Mouse (Mus musculus) limb, embryonic 14.5 days (tissue): ENCODE measurements around the gene Agrn. TPM values are rescaled to one million over a fixed set of nuclear protein-coding genes. Genes with fewer than 3 reads are reported as not detected.
A peak's percentile ranks its signal among the peaks of the same experiment; 100 is the strongest.

Source experiments
- ATAC-seq: fragments of 200-750 bp; cut with Nextera tagmentation; 2 replicates; pipeline ENCODE4 v1.8.0; 2017; ENCODE audit warnings: low read depth, moderate number of reproducible peaks, moderate TSS enrichment; ENCODE audit not compliant: low FRiP score
- DNase-seq: peaks from one replicate; pipeline ENCODE4 v3.0.0-alpha.2; 2015; ENCODE audit warnings: low spot score
- H3K27ac ChIP-seq: fragments of 300-500 bp; sonication (generic); replicated peaks from 2 replicates; pipeline ENCODE4 v1.5.1; 2014; ENCODE audit warnings: low read depth, mild to moderate bottlenecking, low read length, moderate library complexity, mixed read lengths
- H3K27me3 ChIP-seq: fragments of 300-500 bp; sonication (generic); 2 replicates; pipeline ENCODE4 v1.6.1; 2014; ENCODE audit warnings: low read length, mixed read lengths; ENCODE audit not compliant: control insufficient read depth, insufficient read depth
- H3K36me3 ChIP-seq: fragments of 300-500 bp; sonication (generic); 2 replicates; pipeline ENCODE4 v1.6.1; 2014; ENCODE audit warnings: mild to moderate bottlenecking, low read length, moderate library complexity, mixed read lengths; ENCODE audit not compliant: control insufficient read depth, insufficient read depth
- H3K4me1 ChIP-seq: fragments of 300-500 bp; sonication (generic); 2 replicates; pipeline ENCODE4 v1.6.1; 2014; ENCODE audit warnings: antibody characterized with exemption, low read length, mixed read lengths; ENCODE audit not compliant: control insufficient read depth, insufficient read depth
- H3K4me2 ChIP-seq: fragments of 300-500 bp; sonication (generic); replicated peaks from 2 replicates; pipeline ENCODE4 v1.6.1; 2014; ENCODE audit warnings: low read depth, mild to moderate bottlenecking, low read length, moderate library complexity; ENCODE audit not compliant: severe bottlenecking
- H3K4me3 ChIP-seq: fragments of 300-500 bp; sonication (generic); replicated peaks from 2 replicates; pipeline ENCODE4 v1.5.1; 2014; ENCODE audit warnings: low read length
- H3K9ac ChIP-seq: fragments of 300-500 bp; sonication (generic); 2 replicates; pipeline ENCODE4 v1.6.1; 2014; ENCODE audit warnings: mild to moderate bottlenecking, low read depth, low read length, moderate library complexity; ENCODE audit not compliant: severe bottlenecking
- H3K9me3 ChIP-seq: fragments of 300-500 bp; sonication (generic); 2 replicates; pipeline ENCODE4 v1.6.1; 2016; ENCODE audit warnings: low read length; ENCODE audit not compliant: control insufficient read depth
- POLR2A ChIP-seq: fragments of 200-500 bp; IDR thresholded peaks from 2 replicates; pipeline ENCODE4 v1.8.0; 2012; ENCODE audit warnings: inconsistent platforms, mild to moderate bottlenecking, moderate library complexity, borderline replicate concordance; ENCODE audit not compliant: insufficient read depth, insufficient read length; ENCODE audit errors: extremely low read depth
- WGBS: fragments of 180-500 bp; shearing (Covaris S2); extraction: QIAGEN DNeasy Blood & Tissue Kit; methylation state at CpG from one replicate; pipeline ENCODE4 v1.1.7; 2014; 5-methylcytosine and 5-hydroxymethylcytosine counted together
- polyA plus RNA-seq, 2 experiments: library from polyadenylated mRNA; depleted of rRNA in 1 of 2; stranded (reverse) in 1 of 2; unstranded in 1 of 2; fragments of >200 nt; fragmentation: Nextera tagmentation in 1 of 2; extraction: Ambion mirVana in 1 of 2; gene quantifications; 2 replicates each; pipeline versions ENCODE4 v1.2.1 to v1.2.3; 2012 to 2014

Agrn gene
- polyA plus RNA-seq, 2 experiments, result 78.5 to 264 TPM

- H3K27ac ChIP-seq, result no peak overlapping the region
- no peaks in the 10 kb centered on the region for H3K9me3 ChIP-seq
- H3K4me3 ChIP-seq, result no peak overlapping the region
- no peak for DNase-seq
- no peak overlapping the region for H3K4me2 ChIP-seq
- H3K36me3 ChIP-seq, result no peaks in the 10 kb centered on the region
- ATAC-seq, result no peak
- no peak for TF ChIP-seq POLR2A
- 91% methylated on average over 30 of the region's 30 CpGs for WGBS
- H3K4me1 ChIP-seq, result no peaks in the 10 kb centered on the region
- H3K27me3 ChIP-seq, result no peaks in the 10 kb centered on the region
- H3K9ac ChIP-seq, result no peak overlapping the region
Observed at GRCm38 (mm10) chr4:156136285-156137100, 60.8 kb downstream of the Agrn start.

DNA sequence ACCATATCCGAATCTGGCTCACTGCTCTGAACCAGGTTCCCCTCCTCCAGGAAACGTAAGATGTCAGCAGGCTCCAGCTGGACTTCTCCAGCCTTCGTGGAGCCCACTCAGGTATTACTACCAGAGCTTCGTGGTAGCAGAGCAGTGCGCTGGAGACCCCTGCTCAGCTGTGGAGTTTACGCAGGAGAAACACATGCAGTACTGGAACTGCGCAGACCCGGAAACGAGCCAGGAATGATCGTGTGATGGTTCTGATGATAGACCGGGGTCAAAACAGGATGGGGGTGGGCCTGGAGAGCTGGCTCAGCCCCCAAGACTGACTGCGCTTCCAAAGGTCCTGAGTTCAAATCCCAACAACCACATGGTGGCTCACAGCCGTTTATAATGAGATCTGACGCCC lies 61.5 kb downstream of the Agrn start:
- Histone ChIP-seq H3K36me3 (no peaks in the 10 kb centered on the region), H3K27ac (no peak overlapping the region), H3K4me2 (no peak overlapping the region), H3K4me1 (no peaks in the 10 kb centered on the region), H3K9me3 (no peaks in the 10 kb centered on the region), H3K4me3 (no peak overlapping the region), H3K27me3 (no peaks in the 10 kb centered on the region), H3K9ac (no peak overlapping the region)
- ATAC-seq (no peak), DNase-seq (no peak)
- no peak for TF ChIP-seq POLR2A
- 92% methylated on average over 14 of the region's 14 CpGs for WGBS

- ATAC-seq, result no peak
- Histone ChIP-seq H3K9ac (no peak overlapping the region), H3K4me3 (no peak overlapping the region), H3K27me3 (no peaks in the 10 kb centered on the region), H3K4me2 (no peak overlapping the region), H3K4me1 (no peaks in the 10 kb centered on the region), H3K27ac (no peak overlapping the region), H3K36me3 (no peaks in the 10 kb centered on the region), H3K9me3 (no peaks in the 10 kb centered on the region)
- 91% methylated on average over 13 of the region's 13 CpGs for WGBS
- TF ChIP-seq POLR2A, result no peak
- no peak for DNase-seq
Observed at GRCm38 (mm10) chr4:156135112-156135511, 62.2 kb downstream of the Agrn start.

DNA sequence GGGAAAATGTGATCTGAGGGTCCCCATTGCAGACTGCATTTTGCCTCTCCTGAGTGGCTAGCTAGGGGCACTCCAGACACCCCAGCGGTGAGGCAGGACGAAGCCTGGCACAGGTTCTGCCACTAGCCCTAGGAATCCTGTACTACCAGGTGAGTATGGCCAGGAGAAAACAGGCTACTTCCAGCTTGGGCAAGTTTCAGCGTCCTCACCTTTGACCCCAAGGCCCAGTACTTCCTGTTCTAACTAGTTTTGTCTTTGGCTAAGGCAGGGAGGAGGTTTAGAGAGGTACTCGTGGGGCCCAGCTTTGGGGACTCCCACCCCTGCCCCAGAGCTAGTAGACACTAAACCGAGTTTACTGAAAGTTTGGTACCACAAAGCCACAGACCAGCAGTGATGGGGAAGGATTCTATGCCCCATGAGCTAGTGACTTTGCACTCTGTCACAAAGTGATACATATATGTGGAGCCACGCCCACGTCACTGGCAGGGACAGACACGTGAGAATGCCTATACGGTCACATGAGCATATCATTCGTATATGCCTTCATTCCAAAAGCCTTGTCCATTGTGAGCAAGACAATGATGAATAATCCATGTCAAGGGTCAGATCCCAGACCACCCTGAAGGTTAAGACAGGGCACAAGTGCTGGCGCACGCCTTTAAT lies 63.2 kb downstream of the Agrn start:
- no peaks in the 10 kb centered on the region for H3K4me1 ChIP-seq
- no peaks in the 10 kb centered on the region for H3K27me3 ChIP-seq
- 76% methylated on average over 12 of the region's 12 CpGs for WGBS
- H3K27ac ChIP-seq, result no peak overlapping the region
- no peaks in the 10 kb centered on the region for H3K36me3 ChIP-seq
- no peak for TF ChIP-seq POLR2A
- H3K4me2 ChIP-seq, result no peak overlapping the region
- DNase-seq (no peak), ATAC-seq (no peak)
- no peak overlapping the region for H3K4me3 ChIP-seq
- no peaks in the 10 kb centered on the region for H3K9me3 ChIP-seq
- no peak overlapping the region for H3K9ac ChIP-seq

DNA sequence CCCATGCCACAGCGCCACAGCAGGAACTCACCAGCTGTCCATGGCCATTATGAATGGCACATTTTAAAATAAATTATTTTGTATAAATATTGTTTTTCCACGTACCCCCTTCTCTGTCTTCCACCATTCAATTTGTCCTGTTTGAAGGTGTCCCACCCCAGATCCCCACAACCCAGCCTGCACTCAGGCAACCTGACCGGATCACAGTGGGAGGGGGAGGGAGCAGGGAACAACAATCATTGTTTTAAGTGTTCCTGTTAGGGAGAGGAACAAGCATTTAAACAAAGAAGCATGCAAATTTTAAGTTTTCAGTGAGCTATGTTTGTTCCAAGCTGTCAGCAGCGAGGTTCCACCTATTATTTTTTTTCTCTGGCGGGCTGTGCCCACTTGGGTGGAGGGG lies 64.0 kb downstream of the Agrn start:
- WGBS, result 63% methylated on average over 5 of the region's 5 CpGs
- no peak for TF ChIP-seq POLR2A
- no peaks in the 10 kb centered on the region for H3K9me3 ChIP-seq
- no peak for DNase-seq
- no peak overlapping the region for H3K27ac ChIP-seq
- no peaks in the 10 kb centered on the region for H3K27me3 ChIP-seq
- H3K4me2 ChIP-seq, result no peak overlapping the region
- peak overlapping the region; percentile 21; the same call in 1 of the 2 replicates for H3K9ac ChIP-seq
- H3K4me3 ChIP-seq, result no peak overlapping the region
- H3K36me3 ChIP-seq, result no peaks in the 10 kb centered on the region
- no peaks in the 10 kb centered on the region for H3K4me1 ChIP-seq
- ATAC-seq, result no peak
